Mouse (Mus musculus) adrenal gland, adult 8-10 months (tissue): ENCODE data around the gene Tnnt2. TPM values are rescaled to one million over a fixed set of nuclear protein-coding genes. Genes with fewer than 3 reads are reported as not detected.

Source experiments
- total RNA-seq, 4 experiments: library from RNA; stranded (reverse); gene quantifications; 2 replicates each; pipeline ENCODE4 v1.2.4; 2022

The Tnnt2 gene
- total RNA-seq, 4 experiments from 2014 or later, result 2.2 to 5.5 (median 2.6) TPM

Other genes starting within 250 kb of the Tnnt2 start
- gene Nav1, start 229.1 kb upstream of the Tnnt2 start, total RNA-seq, result 10 to 100 TPM; 15.2 to 26.9 (median 22.8) TPM
- 100 to 1,000 TPM in 1 of 4 experiments, 10 to 100 TPM in 3; 92.3 to 122 (median 99.0) TPM for gene Csrp1, start 116.3 kb upstream of the Tnnt2 start, total RNA-seq
- gene Phlda3, start 70.2 kb upstream of the Tnnt2 start, total RNA-seq, result 10 to 100 TPM; 33.0 to 80.7 (median 38.4) TPM
- gene Tnni1, start 56.9 kb upstream of the Tnnt2 start, total RNA-seq, result under 1 TPM in 1 of 4 experiments, not detected in 3; 0.35 TPM
- gene Lad1, start 17.8 kb upstream of the Tnnt2 start, total RNA-seq, result under 1 TPM; 0.08 to 0.23 (median 0.18) TPM
- under 1 TPM in 2 of 4 experiments, not detected in 2; 0.09 to 0.32 TPM for gene Pkp1, start 82.9 kb downstream of the Tnnt2 start, total RNA-seq
- under 1 TPM in 3 of 4 experiments, not detected in 1; 0.12 to 0.17 (median 0.15) TPM for gene Igfn1, start 170.0 kb downstream of the Tnnt2 start, total RNA-seq
- 10 to 100 TPM; 37.4 to 55.6 (median 50.2) TPM for gene Tmem9, start 171.8 kb downstream of the Tnnt2 start, total RNA-seq
- gene Ascl5, start 214.4 kb downstream of the Tnnt2 start, total RNA-seq, result not detected
- gene Cacna1s, start 216.4 kb downstream of the Tnnt2 start, total RNA-seq, result 1 to 10 TPM in 1 of 4 experiments, under 1 TPM in 3; 0.40 to 1.0 (median 0.75) TPM